Mouse (Mus musculus) regulatory T cell (primary cell): Measurements from ENCODE around the gene Tcea2.

Experiments used
- in situ Hi-C: fragments of 300-600 bp; cut with MboI, MseI; formaldehyde crosslinking; loops from one replicate; pipeline ENCODE4 v1.15.1; 2025; ENCODE audit warnings: high pct_unique_total_duplicates

Tcea2 gene

GRCm38 (mm10) chr2:181674934-181675333 lies 5.2 kb upstream of the Tcea2 start:
- in situ Hi-C loops: no loop called here

- in situ Hi-C loops: no loop called here
These were observed 4.7 kb upstream of the Tcea2 start for GRCm38 (mm10) chr2:181675454-181675853.

GRCm38 (mm10) chr2:181676424-181676823 lies 3.7 kb upstream of the Tcea2 start:
- in situ Hi-C loops: no loop called here

- in situ Hi-C loops: no loop called here
These were observed 2.9 kb upstream of the Tcea2 start for GRCm38 (mm10) chr2:181677096-181677754.

- in situ Hi-C loops: no loop called here
These were observed 2.4 kb upstream of the Tcea2 start for GRCm38 (mm10) chr2:181677755-181678098.

GRCm38 (mm10) chr2:181678780-181679179 lies 1.3 kb upstream of the Tcea2 start:
- in situ Hi-C loops: no loop called here

GRCm38 (mm10) chr2:181680716-181681117 lies 607 bp downstream of the Tcea2 start:
- in situ Hi-C loops: no loop called here

- in situ Hi-C loops: no loop called here
These were observed 1.9 kb downstream of the Tcea2 start for GRCm38 (mm10) chr2:181681978-181682377.

- in situ Hi-C loops: no loop called here
These were observed 3.3 kb downstream of the Tcea2 start for GRCm38 (mm10) chr2:181683381-181683780.

- in situ Hi-C loops: no loop called here
These were observed 4.6 kb downstream of the Tcea2 start for GRCm38 (mm10) chr2:181684713-181685112.

- in situ Hi-C loops: no loop called here
These were observed 5.6 kb downstream of the Tcea2 start for GRCm38 (mm10) chr2:181685686-181686085.

- in situ Hi-C loops: no loop called here
These were observed 7.5 kb downstream of the Tcea2 start for GRCm38 (mm10) chr2:181687586-181687985.

GRCm38 (mm10) chr2:181689466-181690160 lies 9.5 kb downstream of the Tcea2 start:
- in situ Hi-C loops: no loop called here

GRCm38 (mm10) chr2:181691083-181691482 lies 11.0 kb downstream of the Tcea2 start:
- in situ Hi-C loops: no loop called here

- in situ Hi-C loops: no loop called here
These were observed 11.5 kb downstream of the Tcea2 start for GRCm38 (mm10) chr2:181691571-181691970.

- in situ Hi-C loops: no loop called here
These were observed 12.2 kb downstream of the Tcea2 start for GRCm38 (mm10) chr2:181692304-181692703.

- in situ Hi-C loops: no loop called here
These were observed 13.5 kb downstream of the Tcea2 start, which contains the start of gene Rgs19 for GRCm38 (mm10) chr2:181693339-181694280. Rgs19 (minus strand) TSS chr2:181693977.

- in situ Hi-C loops: no loop called here
These were observed 14.5 kb downstream of the Tcea2 start for GRCm38 (mm10) chr2:181694581-181694980.

- in situ Hi-C loops: no loop called here
These were observed 15.7 kb downstream of the Tcea2 start for GRCm38 (mm10) chr2:181695776-181696175.

GRCm38 (mm10) chr2:181696801-181697420 lies 16.8 kb downstream of the Tcea2 start:
- in situ Hi-C loops: no loop called here

- in situ Hi-C loops: no loop called here
These were observed 18.1 kb downstream of the Tcea2 start, which contains the start of gene Lkaaear1 for GRCm38 (mm10) chr2:181698241-181698640. Lkaaear1 (minus strand) TSS chr2:181698442.

GRCm38 (mm10) chr2:181706668-181707067 lies 26.6 kb downstream of the Tcea2 start:
- in situ Hi-C loops: loop anchor here (10.0 kb wide), 1 partner anchor 62 kb away; no protein-coding TSS in a partner anchor
